Mouse (Mus musculus): ENCODE measurements around the gene Grik5. TPM values are rescaled to one million over a fixed set of nuclear protein-coding genes. Genes with fewer than 3 reads are reported as not detected.

Grik5 gene
- polyA plus RNA-seq, 1 experiment, result 9.8 TPM

DNA sequence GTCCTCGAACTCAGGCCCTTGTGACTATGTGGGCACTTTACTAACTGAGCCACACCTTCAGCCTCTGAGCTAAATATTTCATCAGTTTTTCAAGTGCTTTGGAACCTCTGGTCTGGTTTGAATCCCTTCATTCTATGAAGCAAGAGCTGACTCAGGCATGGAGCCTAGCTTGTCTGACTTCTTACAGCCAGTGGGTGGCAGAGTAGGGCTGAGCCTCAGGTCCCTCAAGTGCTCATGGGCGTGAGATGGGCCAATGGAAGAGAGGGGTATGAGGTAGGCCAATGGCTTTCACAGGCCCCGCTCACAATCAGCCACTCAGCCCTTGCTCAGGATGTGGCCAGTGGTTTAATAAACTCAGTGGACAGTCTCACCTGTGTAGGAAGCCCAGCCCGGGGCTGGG lies 27.4 kb upstream of the Grik5 start:
- no peaks in the 10 kb centered on the region for H3K36me3 ChIP-seq (ENCODE audit: control insufficient read depth, insufficient read depth)
- no peak overlapping the region for H3K4me3 ChIP-seq (ENCODE audit: insufficient read depth, poor library complexity, severe bottlenecking)
- no peak overlapping the region for H3ac ChIP-seq (ENCODE audit: control insufficient read depth, insufficient read length, low read depth)
- H3K79me2 ChIP-seq (ENCODE audit: control insufficient read depth, insufficient read depth), result no peaks in the 10 kb centered on the region
- TF ChIP-seq MYOG (IDR thresholded peaks at IDR 0.05; ENCODE audit: control insufficient read depth, extremely low read depth, insufficient read length) (no peak), CTCF (IDR thresholded peaks at IDR 0.05; ENCODE audit: control insufficient read depth, insufficient read depth, insufficient read length) (no peak), CEBPB (IDR thresholded peaks at IDR 0.05; ENCODE audit: low read depth) (no peak), FOSL1 (IDR thresholded peaks at IDR 0.05; ENCODE audit: insufficient read depth, low read length, poor library complexity, severe bottlenecking) (no peak), MYOD1 (IDR thresholded peaks at IDR 0.05; ENCODE audit: control insufficient read depth, insufficient read length, low read depth) (no peak), MAX (IDR thresholded peaks at IDR 0.05) (no peak)
- H3K27me3 ChIP-seq (ENCODE audit: control insufficient read depth, insufficient read depth, insufficient read length), result peaks cover 68% of the 10 kb centered on the region
- H3K79me3 ChIP-seq (ENCODE audit: low read depth), result no peaks in the 10 kb centered on the region

GRCm38 (mm10) chr7:25098169-25098568 lies 26.0 kb upstream of the Grik5 start:
- H3K79me2 ChIP-seq (ENCODE audit: control insufficient read depth, insufficient read depth), result no peaks in the 10 kb centered on the region
- no peak overlapping the region for H3K4me3 ChIP-seq (ENCODE audit: insufficient read depth, poor library complexity, severe bottlenecking)
- no peaks in the 10 kb centered on the region for H3K36me3 ChIP-seq (ENCODE audit: control insufficient read depth, insufficient read depth)
- no peaks in the 10 kb centered on the region for H3K79me3 ChIP-seq (ENCODE audit: low read depth)
- no peak overlapping the region for H3ac ChIP-seq (ENCODE audit: control insufficient read depth, insufficient read length, low read depth)
- peaks cover 59% of the 10 kb centered on the region for H3K27me3 ChIP-seq (ENCODE audit: control insufficient read depth, insufficient read depth, insufficient read length)
- no peak for TF ChIP-seq USF1 (IDR thresholded peaks at IDR 0.05; ENCODE audit: low read depth)

GRCm38 (mm10) chr7:25089875-25090274 lies 17.7 kb upstream of the Grik5 start:
- no peaks in the 10 kb centered on the region for H3K79me3 ChIP-seq (ENCODE audit: low read depth)
- no peak overlapping the region for H3K4me3 ChIP-seq (ENCODE audit: insufficient read depth, poor library complexity, severe bottlenecking)
- H3K79me2 ChIP-seq (ENCODE audit: control insufficient read depth, insufficient read depth), result no peaks in the 10 kb centered on the region
- peaks cover 15% of the 10 kb centered on the region for H3K27me3 ChIP-seq (ENCODE audit: control insufficient read depth, insufficient read depth, insufficient read length)
- TF ChIP-seq CTCF (IDR thresholded peaks at IDR 0.05; ENCODE audit: control insufficient read depth, insufficient read depth, insufficient read length) (no peak), FOSL1 (IDR thresholded peaks at IDR 0.05; ENCODE audit: insufficient read depth, low read length, poor library complexity, severe bottlenecking) (no peak), MAX (IDR thresholded peaks at IDR 0.05) (no peak), MYOG (IDR thresholded peaks at IDR 0.05; ENCODE audit: control insufficient read depth, extremely low read depth, insufficient read length) (no peak), CEBPB (IDR thresholded peaks at IDR 0.05; ENCODE audit: low read depth) (no peak), USF1 (IDR thresholded peaks at IDR 0.05; ENCODE audit: low read depth) (no peak), MYOD1 (IDR thresholded peaks at IDR 0.05; ENCODE audit: control insufficient read depth, insufficient read length, low read depth) (no peak)
- no peaks in the 10 kb centered on the region for H3K36me3 ChIP-seq (ENCODE audit: control insufficient read depth, insufficient read depth)
- no peak overlapping the region for H3ac ChIP-seq (ENCODE audit: control insufficient read depth, insufficient read length, low read depth)

- Histone ChIP-seq H3K36me3 (ENCODE audit: control insufficient read depth, insufficient read depth) (peaks cover 3% of the 10 kb centered on the region), H3K79me3 (ENCODE audit: low read depth) (no peaks in the 10 kb centered on the region), H3K79me2 (ENCODE audit: control insufficient read depth, insufficient read depth) (no peaks in the 10 kb centered on the region), H3ac (ENCODE audit: control insufficient read depth, insufficient read length, low read depth) (no peak overlapping the region), H3K27me3 (ENCODE audit: control insufficient read depth, insufficient read depth, insufficient read length) (peaks cover 9% of the 10 kb centered on the region), H3K4me3 (ENCODE audit: insufficient read depth, poor library complexity, severe bottlenecking) (no peak overlapping the region)
- no peak for TF ChIP-seq USF1 (IDR thresholded peaks at IDR 0.05; ENCODE audit: low read depth)
- no peak for TF ChIP-seq CEBPB (IDR thresholded peaks at IDR 0.05; ENCODE audit: low read depth)
- TF ChIP-seq CTCF (IDR thresholded peaks at IDR 0.05; ENCODE audit: control insufficient read depth, insufficient read depth, insufficient read length), result no peak
- TF ChIP-seq MYOG (IDR thresholded peaks at IDR 0.05; ENCODE audit: control insufficient read depth, extremely low read depth, insufficient read length), result no peak
Measured at GRCm38 (mm10) chr7:25088968-25089367, 16.8 kb upstream of the Grik5 start.

GRCm38 (mm10) chr7:25088531-25088930 lies 16.4 kb upstream of the Grik5 start:
- Histone ChIP-seq H3K4me3 (ENCODE audit: insufficient read depth, poor library complexity, severe bottlenecking) (no peak overlapping the region), H3K36me3 (ENCODE audit: control insufficient read depth, insufficient read depth) (peaks cover 8% of the 10 kb centered on the region), H3K79me3 (ENCODE audit: low read depth) (no peaks in the 10 kb centered on the region), H3ac (ENCODE audit: control insufficient read depth, insufficient read length, low read depth) (no peak overlapping the region), H3K79me2 (ENCODE audit: control insufficient read depth, insufficient read depth) (no peaks in the 10 kb centered on the region), H3K27me3 (ENCODE audit: control insufficient read depth, insufficient read depth, insufficient read length) (peaks cover 9% of the 10 kb centered on the region)
- no peak for TF ChIP-seq FOSL1 (IDR thresholded peaks at IDR 0.05; ENCODE audit: insufficient read depth, low read length, poor library complexity, severe bottlenecking)
- no peak for TF ChIP-seq CEBPB (IDR thresholded peaks at IDR 0.05; ENCODE audit: low read depth)
- TF ChIP-seq MYOG (IDR thresholded peaks at IDR 0.05; ENCODE audit: control insufficient read depth, extremely low read depth, insufficient read length), result no peak
- no peak for TF ChIP-seq USF1 (IDR thresholded peaks at IDR 0.05; ENCODE audit: low read depth)
- no peak for TF ChIP-seq CTCF (IDR thresholded peaks at IDR 0.05; ENCODE audit: control insufficient read depth, insufficient read depth, insufficient read length)

DNA sequence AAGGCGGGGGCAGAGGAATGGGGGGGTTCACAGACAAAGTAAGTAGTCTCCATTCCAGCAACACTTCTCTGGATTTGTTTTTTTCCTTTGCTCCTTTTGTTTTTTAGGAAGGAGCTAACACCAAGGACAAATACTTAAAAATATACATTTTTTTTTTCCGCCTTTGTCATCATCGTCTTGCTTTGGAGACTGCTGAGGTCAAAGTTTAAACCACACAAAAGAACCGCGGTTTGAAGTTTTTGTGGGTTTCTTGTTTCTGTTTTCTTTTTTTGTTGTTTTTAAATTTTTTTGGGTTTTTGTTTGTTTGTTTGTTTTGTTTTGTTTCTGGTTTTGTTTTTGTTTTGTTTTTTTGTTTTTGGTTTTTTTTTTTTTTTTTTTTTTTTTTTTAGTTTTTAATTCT lies 15.8 kb upstream of the Grik5 start:
- H3K79me3 ChIP-seq (ENCODE audit: low read depth), result peaks cover 2% of the 10 kb centered on the region
- H3K27me3 ChIP-seq (ENCODE audit: control insufficient read depth, insufficient read depth, insufficient read length), result peaks cover 6% of the 10 kb centered on the region
- no peak for TF ChIP-seq FOSL1 (IDR thresholded peaks at IDR 0.05; ENCODE audit: insufficient read depth, low read length, poor library complexity, severe bottlenecking)
- TF ChIP-seq CTCF (IDR thresholded peaks at IDR 0.05; ENCODE audit: control insufficient read depth, insufficient read depth, insufficient read length), result no peak
- no peak for TF ChIP-seq USF1 (IDR thresholded peaks at IDR 0.05; ENCODE audit: low read depth)
- TF ChIP-seq MYOD1 (IDR thresholded peaks at IDR 0.05; ENCODE audit: control insufficient read depth, insufficient read length, low read depth), result no peak
- no peak for TF ChIP-seq MAX (IDR thresholded peaks at IDR 0.05)
- no peak for TF ChIP-seq MYOG (IDR thresholded peaks at IDR 0.05; ENCODE audit: control insufficient read depth, extremely low read depth, insufficient read length)
- no peak for TF ChIP-seq CEBPB (IDR thresholded peaks at IDR 0.05; ENCODE audit: low read depth)

More for the DNA sequence above, 15.8 kb upstream of the Grik5 start:
- H3ac ChIP-seq (ENCODE audit: control insufficient read depth, insufficient read length, low read depth), result no peak overlapping the region
- peaks cover 13% of the 10 kb centered on the region for H3K36me3 ChIP-seq (ENCODE audit: control insufficient read depth, insufficient read depth)
- no peaks in the 10 kb centered on the region for H3K79me2 ChIP-seq (ENCODE audit: control insufficient read depth, insufficient read depth)
- no peak overlapping the region for H3K4me3 ChIP-seq (ENCODE audit: insufficient read depth, poor library complexity, severe bottlenecking)

Measured in C2C12 (cell line).